Mouse (Mus musculus): ENCODE data around the gene Apeh.
A peak's percentile ranks its signal among the peaks of the same experiment; 100 is the strongest.

Gene Apeh

DNA sequence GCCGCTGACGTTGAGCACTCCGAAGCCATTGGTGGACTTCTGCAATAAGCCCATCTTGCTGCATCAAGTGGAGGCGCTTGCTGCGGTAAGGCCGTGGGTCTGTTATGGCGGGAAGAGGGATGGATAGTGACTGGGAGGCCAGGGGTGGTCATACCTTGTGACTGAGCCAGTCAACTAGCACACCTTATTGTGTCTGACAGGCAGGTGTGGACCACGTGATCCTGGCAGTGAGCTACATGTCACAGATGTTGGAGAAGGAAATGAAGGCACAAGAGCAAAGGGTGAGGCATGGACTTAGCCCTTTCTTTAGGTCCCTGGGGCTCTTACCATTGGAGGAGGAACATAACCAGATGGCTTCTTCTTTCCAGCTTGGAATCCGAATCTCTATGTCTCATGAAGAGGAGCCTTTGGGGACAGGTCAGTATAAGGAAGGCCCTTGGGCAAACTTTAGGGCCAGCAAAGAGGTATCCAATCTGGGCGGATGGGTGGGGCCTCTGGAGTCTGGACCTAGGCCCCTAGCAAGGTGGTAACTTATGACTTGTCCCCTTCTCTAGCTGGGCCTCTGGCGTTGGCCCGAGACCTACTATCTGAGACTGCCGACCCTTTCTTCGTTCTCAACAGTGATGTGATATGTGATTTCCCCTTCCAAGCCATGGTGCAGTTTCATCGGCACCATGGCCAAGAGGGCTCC lies 44.7 kb downstream of the Apeh start:
- no peak for DNase-seq

DNA sequence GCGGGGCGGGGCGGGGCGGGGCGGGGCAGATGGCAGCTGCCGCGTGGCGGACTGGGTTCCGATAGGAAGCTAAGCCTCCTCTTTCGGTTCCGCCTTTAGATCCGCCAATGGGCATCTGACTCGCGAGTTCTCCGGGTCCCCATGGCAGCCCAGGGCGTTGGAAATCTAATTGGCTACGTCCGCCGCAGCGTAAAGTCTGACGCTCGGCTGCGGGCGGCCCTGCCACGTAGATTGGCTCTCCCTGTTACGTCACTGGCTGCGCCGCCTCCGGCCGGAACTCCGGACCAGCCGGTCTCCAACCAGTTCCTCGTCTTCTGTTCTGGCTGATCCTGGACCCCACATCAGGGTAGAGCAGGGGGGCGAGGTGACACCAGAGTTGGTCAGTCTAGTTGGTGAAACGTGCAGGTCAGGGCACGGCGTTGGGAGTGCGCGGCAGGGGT lies 45.4 kb downstream of the Apeh start, which contains the start of gene Gmppb:
Gene Gmppb (plus strand): TSS at position 227 of the 440 bp plus-strand sequence.
- peak; percentile 98 for DNase-seq

DNA sequence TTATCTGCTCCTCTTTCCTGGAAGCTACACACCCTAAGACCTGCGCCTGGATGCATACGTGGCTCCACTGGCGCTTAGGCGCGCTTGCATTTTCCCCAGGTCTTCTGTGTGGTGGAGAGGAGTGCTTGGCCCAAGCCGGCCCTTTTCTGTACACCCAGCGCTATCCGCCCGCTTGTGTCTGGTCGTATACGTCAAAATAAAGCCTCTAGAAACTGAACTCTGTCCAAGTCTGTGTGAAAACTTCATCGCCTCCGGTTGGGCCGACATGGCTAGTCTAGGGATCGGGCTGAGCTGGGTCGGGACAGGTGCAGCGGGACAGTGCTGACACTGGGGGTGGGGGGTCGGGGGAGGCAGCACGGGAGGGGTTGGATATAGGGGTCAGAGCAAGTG lies 45.8 kb downstream of the Apeh start:
- no peak for DNase-seq

DNA sequence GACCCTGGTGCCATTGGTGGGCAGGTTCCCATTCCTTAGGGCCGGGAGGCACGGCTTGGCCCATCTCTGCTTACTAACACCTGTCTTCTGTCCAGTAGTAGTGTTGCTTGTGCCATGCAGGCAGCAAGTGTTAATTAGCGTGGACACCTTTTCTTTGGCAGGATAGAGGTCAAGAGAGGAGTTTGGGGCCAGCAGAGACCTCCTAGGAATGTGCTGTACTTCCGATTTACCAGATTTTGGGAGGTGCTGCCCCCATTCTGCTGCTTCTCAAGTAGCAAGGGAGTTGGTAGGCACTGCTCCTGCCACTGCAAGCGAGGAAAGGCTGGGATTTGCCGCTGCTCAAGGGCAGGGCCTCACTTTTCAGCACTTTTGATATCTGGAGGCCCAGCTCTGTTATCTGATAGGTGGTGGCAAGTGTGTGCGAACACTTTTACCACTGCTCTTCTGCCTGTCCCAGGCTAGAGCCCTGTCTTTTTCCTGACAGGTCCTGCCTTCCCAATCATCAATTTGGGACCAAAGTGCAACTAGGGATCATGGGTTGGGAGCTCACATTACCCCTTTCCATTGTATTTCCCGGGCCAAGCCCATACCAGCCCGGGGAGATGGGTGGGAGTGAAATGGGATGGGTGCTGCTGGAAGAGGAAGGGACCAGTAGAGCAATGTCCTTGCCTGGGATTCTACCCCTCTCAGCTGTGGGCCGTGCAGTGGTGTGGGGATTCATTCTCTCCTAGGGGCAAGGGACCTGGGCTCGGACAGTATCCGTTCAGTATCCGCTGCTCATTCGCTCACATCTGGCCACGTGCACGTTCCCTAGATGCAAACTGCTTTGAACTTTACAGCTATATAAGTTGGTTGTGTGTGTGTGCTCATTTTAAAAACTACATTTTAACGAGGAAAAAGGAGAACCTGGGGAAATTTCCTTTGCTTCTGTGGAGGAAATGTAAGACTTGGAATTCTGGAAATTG lies 46.5 kb downstream of the Apeh start:
- no peak for DNase-seq

DNA sequence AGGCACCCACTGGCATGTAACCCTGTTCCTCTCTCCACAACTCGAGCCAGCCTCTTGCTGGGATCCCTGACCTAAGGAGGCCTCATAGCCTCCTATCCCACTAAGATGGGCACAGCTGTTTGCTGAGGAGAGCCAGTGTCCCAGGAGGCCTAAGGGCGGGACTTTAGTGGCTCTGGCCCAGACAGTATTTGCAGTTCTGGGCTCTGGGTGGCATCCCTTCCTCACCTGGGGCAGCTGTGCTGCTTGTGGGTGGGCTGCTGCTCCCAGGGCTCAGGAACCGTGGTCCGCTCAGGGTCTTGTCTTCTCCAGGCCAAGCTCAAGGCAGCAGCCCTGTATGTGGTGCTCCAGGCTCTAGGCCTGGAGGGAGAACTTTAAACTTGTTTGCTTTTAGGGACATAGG lies 47.8 kb downstream of the Apeh start:
- DNase-seq, result no peak

DNA sequence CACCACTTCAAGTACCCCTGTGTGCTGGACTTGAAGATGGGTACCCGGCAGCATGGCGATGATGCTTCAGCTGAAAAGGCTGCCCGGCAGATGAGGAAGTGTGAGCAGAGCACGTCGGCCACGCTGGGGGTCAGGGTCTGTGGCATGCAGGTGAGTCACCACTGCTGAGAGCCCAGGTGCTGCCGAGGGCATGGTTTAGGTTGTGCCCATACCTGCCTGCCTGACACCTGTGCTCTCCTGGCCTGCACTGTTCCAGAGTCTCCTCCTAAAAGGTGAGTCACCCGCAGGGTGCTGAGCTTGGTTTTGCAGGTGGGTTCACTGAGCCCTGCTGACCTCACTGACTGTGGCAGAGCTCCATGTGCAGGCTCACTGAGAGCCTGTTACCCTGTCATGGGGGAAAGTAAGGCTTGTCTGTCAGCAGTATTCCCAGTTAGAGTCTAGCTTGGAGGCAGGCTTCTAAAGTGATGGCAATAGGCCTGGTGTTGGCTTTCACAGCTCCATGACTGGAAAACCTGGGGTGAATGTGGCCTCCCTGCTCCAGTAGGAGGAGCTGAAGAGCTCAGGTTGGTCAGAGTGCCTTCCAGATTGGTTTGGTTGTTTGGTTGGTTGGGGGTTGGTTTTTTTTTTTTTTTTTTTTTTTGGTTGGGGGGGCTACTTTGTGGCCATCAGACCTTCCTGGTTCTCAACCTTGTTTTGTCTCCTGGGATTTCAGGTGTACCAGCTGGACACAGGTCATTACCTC lies 49.5 kb downstream of the Apeh start:
- no peak for DNase-seq
